Mouse (Mus musculus) brain, embryonic 14.5 days (tissue): ENCODE results near the gene Slamf9.

ENCODE experiments used
- CTCF ChIP-seq: fragments of 200-500 bp; IDR thresholded peaks from 2 replicates; pipeline ENCODE4 v1.5.1; 2012; ENCODE audit warnings: inconsistent platforms, mild to moderate bottlenecking, moderate library complexity, borderline replicate concordance; ENCODE audit not compliant: insufficient read depth, insufficient read length; ENCODE audit errors: extremely low read depth
- POLR2A ChIP-seq: fragments of 200-500 bp; IDR thresholded peaks from 2 replicates; pipeline ENCODE4 v1.6.1; 2012; ENCODE audit warnings: mild to moderate bottlenecking, inconsistent platforms, borderline replicate concordance; ENCODE audit not compliant: poor library complexity, insufficient read depth, insufficient read length, severe bottlenecking; ENCODE audit errors: extremely low read depth

DNA sequence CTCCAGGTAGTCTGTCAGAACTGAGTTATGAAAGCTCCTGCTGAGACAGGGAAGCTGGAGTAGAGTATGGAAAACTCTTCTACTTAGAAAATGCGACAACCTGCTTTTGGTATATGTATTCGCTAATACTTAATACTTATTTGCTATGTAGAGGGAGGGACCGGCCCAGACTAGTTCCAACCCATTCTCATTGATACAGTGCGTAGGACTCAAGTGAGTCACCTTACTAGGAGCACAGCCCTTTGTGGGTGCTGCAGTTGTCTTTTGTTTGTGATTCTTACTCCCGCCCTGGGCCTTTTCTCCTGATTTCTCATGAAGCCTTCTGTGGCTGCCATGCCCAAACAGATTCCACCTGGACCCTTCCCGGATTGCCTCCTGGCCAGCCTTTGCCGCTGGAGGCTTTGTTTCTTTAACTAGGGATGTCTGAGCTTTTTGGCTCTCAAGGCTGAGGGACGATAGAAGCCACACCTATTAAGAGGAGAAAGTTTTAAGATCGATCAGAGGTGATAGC, 33.2 kb upstream of the Slamf9 start:
- no peak for TF ChIP-seq POLR2A
- no peak for TF ChIP-seq CTCF
